Mouse (Mus musculus) MEL (cell line): ENCODE results near the gene Fanci. TPM values are rescaled to one million over a fixed set of nuclear protein-coding genes. Genes with fewer than 3 reads are reported as not detected.

Experiments
- DNase-seq: peaks from one replicate; pipeline ENCODE4 v3.0.0; 2011; ENCODE audit warnings: low read depth, low spot score
- H3K27ac ChIP-seq: 2 replicates; pipeline ENCODE4 v1.5.1; 2012; ENCODE audit warnings: low read depth, mild to moderate bottlenecking, control low read depth, low read length, moderate library complexity; ENCODE audit not compliant: control insufficient read depth
- H3K27me3 ChIP-seq, 2 experiments: fragments of 150-350 bp in 1 of 2; sonication (generic) in 1 of 2; 2 replicates each; pipeline ENCODE4 v1.6.1; 2012; ENCODE audit warnings: low read length in 2 of 2, mild to moderate bottlenecking in 2 of 2, improper control_type of control experiment in 1 of 2, moderate library complexity in 1 of 2; ENCODE audit not compliant: insufficient read depth in 2 of 2, control insufficient read depth in 1 of 2
- H3K36me3 ChIP-seq, 2 experiments: 2 replicates each; pipeline ENCODE4 v1.6.1; 2012 to 2014; ENCODE audit warnings: low read length in 2 of 2, improper control_type of control experiment in 1 of 2, inconsistent platforms in 1 of 2, mild to moderate bottlenecking in 1 of 2; ENCODE audit not compliant: insufficient read depth in 2 of 2, control insufficient read depth in 1 of 2
- H3K4me1 ChIP-seq, 2 experiments: fragments of 150-350 bp in 1 of 2; sonication (generic) in 1 of 2; 2 replicates each; pipeline ENCODE4 v1.6.1; 2012; ENCODE audit warnings: low read length in 2 of 2, improper control_type of control experiment in 1 of 2, mild to moderate bottlenecking in 1 of 2; ENCODE audit not compliant: insufficient read depth in 2 of 2, control insufficient read depth in 1 of 2
- H3K4me3 ChIP-seq, 2 experiments: fragments of 150-350 bp in 1 of 2; sonication (generic) in 1 of 2; 2 replicates each; pipeline ENCODE4 v1.5.1; 2012; ENCODE audit warnings: low read depth in 2 of 2, low read length in 2 of 2, mild to moderate bottlenecking in 2 of 2, moderate library complexity in 2 of 2, control low read depth in 1 of 2, improper control_type of control experiment in 1 of 2; ENCODE audit not compliant: control insufficient read depth in 1 of 2, insufficient read depth in 1 of 2
- H3K79me2 ChIP-seq: 2 replicates; pipeline ENCODE4 v1.6.1; 2012; ENCODE audit warnings: mild to moderate bottlenecking, low read length, moderate library complexity; ENCODE audit not compliant: control insufficient read depth, poor library complexity, insufficient read depth
- H3K9ac ChIP-seq: 2 replicates; pipeline ENCODE4 v1.6.1; 2012; ENCODE audit warnings: low read depth, mild to moderate bottlenecking, control low read depth, low read length, moderate library complexity; ENCODE audit not compliant: control insufficient read depth, poor library complexity, severe bottlenecking
- H3K9me3 ChIP-seq: fragments of 150-350 bp; sonication (generic); replicated peaks from 2 replicates; pipeline ENCODE4 v1.6.1; 2012; ENCODE audit warnings: mild to moderate bottlenecking, low read length, improper control_type of control experiment, moderate library complexity; ENCODE audit not compliant: insufficient read depth
- BHLHE40 ChIP-seq: IDR thresholded peaks from 2 replicates; pipeline ENCODE4 v1.6.1; 2012; ENCODE audit warnings: low read depth, mild to moderate bottlenecking, inconsistent platforms, low read length, improper control_type of control experiment, borderline replicate concordance
- CHD1 ChIP-seq: IDR thresholded peaks from 2 replicates; pipeline ENCODE4 v1.6.1; 2012; ENCODE audit warnings: low read depth, mild to moderate bottlenecking, inconsistent platforms, low read length, improper control_type of control experiment
- CHD2 ChIP-seq: IDR thresholded peaks from 2 replicates; pipeline ENCODE4 v1.6.1; 2011; ENCODE audit warnings: low read length, improper control_type of control experiment
- CTCF ChIP-seq, 3 experiments: IDR thresholded peaks in 2 of 3; conservative IDR thresholded peaks in 1 of 3; 2 replicates each; pipeline ENCODE4 v1.5.1; 2011 to 2012; ENCODE audit warnings: low read length in 3 of 3, low read depth in 2 of 3, mild to moderate bottlenecking in 2 of 3, improper control_type of control experiment in 1 of 3, inconsistent platforms in 1 of 3, mixed read lengths in 1 of 3, moderate library complexity in 1 of 3; ENCODE audit not compliant: control insufficient read depth in 1 of 3, insufficient read depth in 1 of 3, poor library complexity in 1 of 3, severe bottlenecking in 1 of 3
- E2F4 ChIP-seq: IDR thresholded peaks from 2 replicates; pipeline ENCODE4 v1.6.1; 2011; ENCODE audit warnings: low read depth, low read length, improper control_type of control experiment, borderline replicate concordance
- ELF1 ChIP-seq: IDR thresholded peaks from 2 replicates; pipeline ENCODE4 v1.6.1; 2014; ENCODE audit warnings: low read depth, mild to moderate bottlenecking, inconsistent platforms, low read length, improper control_type of control experiment, moderate library complexity
- EP300 ChIP-seq, 2 experiments: IDR thresholded peaks; 2 replicates each; pipeline ENCODE4 v1.6.1; 2011; ENCODE audit warnings: improper control_type of control experiment in 2 of 2, low read length in 2 of 2, low read depth in 1 of 2, mild to moderate bottlenecking in 1 of 2
- ETS1 ChIP-seq: IDR thresholded peaks from 2 replicates; pipeline ENCODE4 v1.6.1; 2012; ENCODE audit warnings: low read depth, mild to moderate bottlenecking, inconsistent platforms, low read length, improper control_type of control experiment, moderate library complexity
- GABPA ChIP-seq: IDR thresholded peaks from 2 replicates; pipeline ENCODE4 v1.6.1; 2012; ENCODE audit warnings: low read depth, mild to moderate bottlenecking, inconsistent platforms, low read length, improper control_type of control experiment, moderate library complexity
- GATA1 ChIP-seq: IDR thresholded peaks from 2 replicates; pipeline ENCODE4 v1.6.1; 2011; ENCODE audit warnings: low read depth, low read length, improper control_type of control experiment
- HCFC1 ChIP-seq: IDR thresholded peaks from 2 replicates; pipeline ENCODE4 v1.6.1; 2012; ENCODE audit warnings: low read depth, mild to moderate bottlenecking, inconsistent platforms, low read length, improper control_type of control experiment, moderate library complexity
- JUND ChIP-seq: IDR thresholded peaks from 2 replicates; pipeline ENCODE4 v1.6.1; 2011; ENCODE audit warnings: low read depth, mild to moderate bottlenecking, improper control_type of control experiment, low read length
- KAT2A ChIP-seq: conservative IDR thresholded peaks from 2 replicates; pipeline ENCODE4 v1.6.1; 2012; ENCODE audit warnings: low read depth, low read length, improper control_type of control experiment, inconsistent platforms
- MAFK ChIP-seq: IDR thresholded peaks from 2 replicates; pipeline ENCODE4 v1.6.1; 2011; ENCODE audit warnings: low read depth, mild to moderate bottlenecking, low read length, improper control_type of control experiment, borderline replicate concordance
- MAX ChIP-seq: IDR thresholded peaks from 2 replicates; pipeline ENCODE4 v1.6.1; 2011; ENCODE audit warnings: low read length, improper control_type of control experiment
- MAZ ChIP-seq: IDR thresholded peaks from 2 replicates; pipeline ENCODE4 v1.6.1; 2012; ENCODE audit warnings: low read depth, mild to moderate bottlenecking, inconsistent platforms, low read length, improper control_type of control experiment
- MEF2A ChIP-seq: IDR thresholded peaks from 2 replicates; pipeline ENCODE4 v1.6.1; 2014; ENCODE audit warnings: low read depth, mild to moderate bottlenecking, inconsistent platforms, low read length, improper control_type of control experiment; ENCODE audit not compliant: poor library complexity, insufficient replicate concordance, severe bottlenecking; ENCODE audit errors: extremely low read depth
- MXI1 ChIP-seq: IDR thresholded peaks from 2 replicates; pipeline ENCODE4 v1.6.1; 2011; ENCODE audit warnings: mild to moderate bottlenecking, low read depth, low read length, improper control_type of control experiment
- MYB ChIP-seq: IDR thresholded peaks from 2 replicates; pipeline ENCODE4 v1.6.1; 2011; ENCODE audit warnings: mild to moderate bottlenecking, low read depth, low read length, improper control_type of control experiment
- MYC ChIP-seq: IDR thresholded peaks from 2 replicates; pipeline ENCODE4 v1.6.1; 2011; ENCODE audit warnings: low read depth, mild to moderate bottlenecking, low read length, improper control_type of control experiment, moderate library complexity
- NELFE ChIP-seq: IDR thresholded peaks from 2 replicates; pipeline ENCODE4 v1.6.1; 2011; ENCODE audit warnings: low read depth, low read length, improper control_type of control experiment
- NRF1 ChIP-seq: IDR thresholded peaks from 2 replicates; pipeline ENCODE4 v1.6.1; 2014; ENCODE audit warnings: low read depth, mild to moderate bottlenecking, inconsistent platforms, low read length, improper control_type of control experiment, moderate library complexity; ENCODE audit not compliant: poor library complexity, insufficient read depth, severe bottlenecking
- POLR2A ChIP-seq, 2 experiments: IDR thresholded peaks; 2 replicates each; pipeline ENCODE4 v1.6.1; 2011 to 2012; ENCODE audit warnings: low read length in 2 of 2, mild to moderate bottlenecking in 2 of 2, control low read depth in 1 of 2, improper control_type of control experiment in 1 of 2, low read depth in 1 of 2, moderate library complexity in 1 of 2; ENCODE audit not compliant: control insufficient read depth in 1 of 2, insufficient read depth in 1 of 2, poor library complexity in 1 of 2
- POLR2AphosphoS2 ChIP-seq: IDR thresholded peaks from 2 replicates; pipeline ENCODE4 v1.6.1; 2011; ENCODE audit warnings: low read length, improper control_type of control experiment
- POLR2AphosphoS5 ChIP-seq: IDR thresholded peaks from 2 replicates; pipeline ENCODE4 v1.6.1; 2012; ENCODE audit warnings: low read depth, borderline replicate concordance, mild to moderate bottlenecking, inconsistent platforms, low read length, moderate library complexity, mixed read lengths
- RCOR1 ChIP-seq: IDR thresholded peaks from 2 replicates; pipeline ENCODE4 v1.6.1; 2012; ENCODE audit warnings: low read depth, mild to moderate bottlenecking, inconsistent platforms, low read length, improper control_type of control experiment
- SIN3A ChIP-seq: IDR thresholded peaks from 2 replicates; pipeline ENCODE4 v1.6.1; 2012; ENCODE audit warnings: low read length, improper control_type of control experiment, inconsistent platforms
- SMC3 ChIP-seq: IDR thresholded peaks from 2 replicates; pipeline ENCODE4 v1.6.1; 2011; ENCODE audit warnings: low read depth, low read length, improper control_type of control experiment
- TAL1 ChIP-seq: IDR thresholded peaks from 2 replicates; pipeline ENCODE4 v1.6.1; 2012; ENCODE audit warnings: mild to moderate bottlenecking, inconsistent platforms, low read length, moderate library complexity, mixed read lengths
- TBP ChIP-seq: IDR thresholded peaks from 2 replicates; pipeline ENCODE4 v1.8.0; 2011; ENCODE audit warnings: low read depth, low read length, improper control_type of control experiment
- TCF12 ChIP-seq: IDR thresholded peaks from 2 replicates; pipeline ENCODE4 v1.6.1; 2014; ENCODE audit warnings: low read depth, mild to moderate bottlenecking, inconsistent platforms, low read length, improper control_type of control experiment, moderate library complexity
- UBTF ChIP-seq: IDR thresholded peaks from 2 replicates; pipeline ENCODE4 v1.6.1; 2012; ENCODE audit warnings: low read depth, mild to moderate bottlenecking, inconsistent platforms, low read length, improper control_type of control experiment, moderate library complexity, borderline replicate concordance; ENCODE audit not compliant: insufficient read depth
- USF1 ChIP-seq: IDR thresholded peaks from 2 replicates; pipeline ENCODE4 v1.6.1; 2014; ENCODE audit warnings: low read depth, mild to moderate bottlenecking, inconsistent platforms, low read length, improper control_type of control experiment, moderate library complexity
- USF2 ChIP-seq, 2 experiments: IDR thresholded peaks; 2 replicates each; pipeline ENCODE4 v1.6.1; 2011 to 2012; ENCODE audit warnings: improper control_type of control experiment in 2 of 2, low read length in 2 of 2, borderline replicate concordance in 1 of 2, inconsistent platforms in 1 of 2, low read depth in 1 of 2, mild to moderate bottlenecking in 1 of 2; ENCODE audit not compliant: insufficient read depth in 1 of 2
- ZC3H11A ChIP-seq: IDR thresholded peaks from 2 replicates; pipeline ENCODE4 v1.6.1; 2012; ENCODE audit warnings: low read depth, mild to moderate bottlenecking, inconsistent platforms, low read length, improper control_type of control experiment
- ZKSCAN1 ChIP-seq: IDR thresholded peaks from 2 replicates; pipeline ENCODE4 v1.6.1; 2012; ENCODE audit warnings: low read depth, mild to moderate bottlenecking, inconsistent platforms, low read length, improper control_type of control experiment, moderate library complexity
- ZNF384 ChIP-seq: IDR thresholded peaks from 2 replicates; pipeline ENCODE4 v1.6.1; 2012; ENCODE audit warnings: low read depth, mild to moderate bottlenecking, inconsistent platforms, low read length, improper control_type of control experiment
- polyA plus RNA-seq, 2 experiments: library from polyadenylated mRNA; stranded (reverse) in 1 of 2; unstranded in 1 of 2; fragments of >175 nt in 1 of 2; fragments of >200 nt in 1 of 2; gene quantifications; 2 replicates each; pipeline versions ENCODE4 v1.2.1 to v1.2.4; 2012; ENCODE audit warnings: low replicate concordance in 2 of 2, low read depth in 1 of 2; ENCODE audit not compliant: insufficient read length in 2 of 2, insufficient read depth in 1 of 2, missing spikeins in 1 of 2
- total RNA-seq: library from RNA; depleted of rRNA; stranded (reverse); fragments of 300-350 nt; gene quantifications from 2 replicates; pipeline ENCODE4 v1.2.3, GENCODE M21; 2012

The Fanci gene
- total and polyA plus RNA-seq, 3 experiments: 8.4 to 9.0 TPM; not detected in 1

DNA sequence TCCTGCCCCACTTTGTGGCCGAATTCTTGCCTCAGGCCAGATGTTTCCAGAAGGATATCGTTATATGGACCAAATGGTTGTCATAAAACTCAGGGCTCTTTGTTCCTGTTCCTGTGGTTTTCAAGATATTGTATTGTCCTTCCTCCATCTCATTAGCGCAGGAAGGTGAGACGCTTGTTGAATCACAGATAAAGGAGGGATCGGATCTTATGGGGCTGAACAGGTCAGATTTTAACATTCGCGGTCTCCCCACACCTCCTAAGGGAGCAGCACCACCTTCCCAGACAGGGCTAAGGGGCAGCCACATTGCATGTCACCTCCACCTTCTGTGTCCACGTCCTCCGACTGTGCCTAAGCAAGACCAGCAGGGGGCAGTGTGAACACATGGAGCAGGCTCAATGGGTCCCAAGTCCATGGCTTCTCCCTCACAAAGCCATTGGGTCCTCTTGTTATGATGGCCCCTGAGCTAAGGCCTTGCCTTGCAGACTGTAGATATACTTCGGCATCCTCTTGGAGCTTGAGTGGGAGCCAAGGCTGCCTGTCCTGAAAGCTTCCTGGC lies 20.3 kb upstream of the Fanci start:
- peaks cover 0 to 6% of the 10 kb centered on the region in 2 experiments; a peak in 2 of 4 replicates for H3K36me3 ChIP-seq
- no peaks in the 10 kb centered on the region for H3K9me3 ChIP-seq
- H3K79me2 ChIP-seq: no peaks in the 10 kb centered on the region
- no peak overlapping the region for H3K9ac ChIP-seq
- peak; percentile 85 for DNase-seq
- H3K27ac ChIP-seq: no peak overlapping the region
- peaks cover 0 to 17% of the 10 kb centered on the region in 2 experiments; a peak in 2 of 4 replicates for H3K4me1 ChIP-seq
- no peak overlapping the region for H3K4me3 ChIP-seq
- no peaks in the 10 kb centered on the region for H3K27me3 ChIP-seq
- TF ChIP-seq CHD1 (no peak), USF1 (no peak), SIN3A (no peak), SMC3 (peak; percentile 89), MXI1 (no peak), EP300 (IDR thresholded peaks at IDR 0.05; ENCODE audit: low read depth in 1 of 2, low read length in 2 of 2) (no peak), ELF1 (no peak), TCF12 (no peak), HCFC1 (no peak), ETS1 (no peak), CHD2 (no peak), POLR2A (IDR thresholded peaks at IDR 0.05; ENCODE audit: control insufficient read depth in 1 of 2, insufficient read depth in 1 of 2, low read depth in 1 of 2, low read length in 2 of 2, poor library complexity in 1 of 2) (no peak), USF2 (IDR thresholded peaks at IDR 0.05; ENCODE audit: borderline replicate concordance in 1 of 2, insufficient read depth in 1 of 2, low read depth in 1 of 2, low read length in 2 of 2) (no peak), ZNF384 (0 out of 2 replicates have a peak, but pooled peaks have one; percentile 19), MAFK (no peak), MAZ (0 out of 2 replicates have a peak, but pooled peaks have one; percentile 24), RCOR1 (no peak), JUND (no peak), CTCF (IDR thresholded peaks at IDR 0.05 in 2 of 3, conservative IDR thresholded peaks at IDR 0.05 in 1 of 3; ENCODE audit: control insufficient read depth in 1 of 3, insufficient read depth in 1 of 3, low read depth in 2 of 3, low read length in 3 of 3, poor library complexity in 1 of 3, severe bottlenecking in 1 of 3) (peak; percentile 95 to 99 (median 96)), MAX (no peak), KAT2A (no peak), ZC3H11A (peak; percentile 79), GATA1 (no peak), GABPA (no peak), NELFE (0 out of 2 replicates have a peak, but pooled peaks have one; percentile 19), BHLHE40 (0 out of 2 replicates have a peak, but pooled peaks have one; percentile 26), TAL1 (no peak), ZKSCAN1 (no peak), E2F4 (no peak), NRF1 (no peak), POLR2AphosphoS2 (no peak), MYB (no peak), MEF2A (no peak), POLR2AphosphoS5 (no peak), UBTF (no peak), MYC (no peak), TBP (no peak)
